Mouse (Mus musculus) lung, embryonic 16.5 days (tissue): ENCODE results near the gene Sestd1. TPM values are rescaled to one million over a fixed set of nuclear protein-coding genes. Genes with fewer than 3 reads are reported as not detected.

Experiments used
- ATAC-seq: fragments of 200-750 bp; cut with Nextera tagmentation; 2 replicates; pipeline ENCODE4 v1.8.0; 2017; ENCODE audit warnings: low read depth, mild to moderate bottlenecking, moderate library complexity
- H3K27ac ChIP-seq: fragments of 300-500 bp; sonication (generic); 2 replicates; pipeline ENCODE4 v1.5.1; 2014; ENCODE audit warnings: mild to moderate bottlenecking, control low read depth, low read length
- H3K27me3 ChIP-seq: fragments of 300-500 bp; sonication (generic); 2 replicates; pipeline ENCODE4 v1.6.1; 2014; ENCODE audit warnings: low read depth, low read length, mixed read lengths; ENCODE audit not compliant: control insufficient read depth, insufficient read depth
- H3K36me3 ChIP-seq: fragments of 300-500 bp; sonication (generic); 2 replicates; pipeline ENCODE4 v1.6.1; 2014; ENCODE audit warnings: low read length; ENCODE audit not compliant: control insufficient read depth, insufficient read depth
- H3K4me1 ChIP-seq: fragments of 300-500 bp; sonication (generic); replicated peaks from 2 replicates; pipeline ENCODE4 v1.6.1; 2014; ENCODE audit warnings: low read length, mixed read lengths; ENCODE audit not compliant: control insufficient read depth, insufficient read depth
- H3K4me2 ChIP-seq: fragments of 300-500 bp; sonication (generic); 2 replicates; pipeline ENCODE4 v1.6.1; 2014; ENCODE audit warnings: low read depth, low read length, control low read depth
- H3K4me3 ChIP-seq: fragments of 300-500 bp; sonication (generic); 2 replicates; pipeline ENCODE4 v1.5.1; 2014; ENCODE audit warnings: mild to moderate bottlenecking, low read length, control low read depth
- H3K9ac ChIP-seq: fragments of 300-500 bp; sonication (generic); 2 replicates; pipeline ENCODE4 v1.6.1; 2014; ENCODE audit warnings: low read length, control low read depth
- H3K9me3 ChIP-seq: fragments of 300-500 bp; sonication (generic); 2 replicates; pipeline ENCODE4 v1.6.1; 2016; ENCODE audit warnings: low read length; ENCODE audit not compliant: control insufficient read depth
- WGBS: fragments of 180-500 bp; shearing (Covaris S2); extraction: QIAGEN DNeasy Blood & Tissue Kit; methylation state at CpG from one replicate; pipeline ENCODE4 v1.1.7; 2014; 5-methylcytosine and 5-hydroxymethylcytosine counted together
- polyA plus RNA-seq: library from polyadenylated mRNA; unstranded; fragments of >200 nt; fragmentation: Nextera tagmentation; extraction: Ambion mirVana; gene quantifications from 2 replicates; pipeline ENCODE4 v1.2.1, GENCODE M21; 2015

Gene Sestd1
- polyA plus RNA-seq, 1 experiment from 2014 or later = 14.8 TPM

GRCm38 (mm10) chr2:77177472-77177871, 102.9 kb downstream of the Sestd1 start:
- H3K27ac ChIP-seq = no peak overlapping the region
- no peak overlapping the region for H3K4me2 ChIP-seq
- H3K4me1 ChIP-seq = peaks cover 14% of the 10 kb centered on the region
- no peaks in the 10 kb centered on the region for H3K36me3 ChIP-seq
- H3K9ac ChIP-seq = no peak overlapping the region
- no peaks in the 10 kb centered on the region; the same call in 1 of the 2 replicates for H3K9me3 ChIP-seq
- WGBS = 73% methylated on average over 2 of the region's 2 CpGs
- no peaks in the 10 kb centered on the region for H3K27me3 ChIP-seq
- no peak overlapping the region for H3K4me3 ChIP-seq
- ATAC-seq = no peak

DNA sequence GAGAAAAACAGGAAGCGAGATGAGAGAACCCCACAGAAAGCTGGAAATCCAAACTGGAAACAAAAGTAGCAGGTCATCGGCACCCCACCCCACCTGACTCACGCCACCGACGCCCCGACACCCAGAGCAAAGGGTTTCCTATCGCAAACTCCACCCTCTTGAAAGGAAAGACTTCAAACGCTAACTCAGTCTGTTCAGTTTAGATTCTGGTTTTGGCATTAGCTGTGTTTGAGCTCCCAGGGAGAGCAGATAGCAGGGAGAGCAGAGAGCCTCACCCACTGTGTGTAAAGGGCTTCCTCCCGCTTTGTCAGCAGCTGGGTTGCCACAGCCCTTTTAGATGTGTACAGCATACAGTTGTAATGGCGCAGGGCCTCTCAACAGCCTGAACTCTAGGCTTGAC, 104.0 kb downstream of the Sestd1 start:
- whole genome bisulfite sequencing = 23% methylated on average over 10 of the region's 10 CpGs
- no peak overlapping the region for H3K9ac ChIP-seq

GRCm38 (mm10) chr2:77175411-77175810, 105.0 kb downstream of the Sestd1 start:
- Histone ChIP-seq H3K4me1 (peaks cover 29% of the 10 kb centered on the region), H3K4me3 (no peak overlapping the region), H3K36me3 (no peaks in the 10 kb centered on the region), H3K27me3 (no peaks in the 10 kb centered on the region), H3K9me3 (no peaks in the 10 kb centered on the region; the same call in 1 of the 2 replicates), H3K4me2 (no peak overlapping the region), H3K27ac (no peak overlapping the region), H3K9ac (no peak overlapping the region)
- no peak for ATAC-seq
- 55% methylated on average over 7 of the region's 7 CpGs for WGBS

More for the DNA sequence above, 104.0 kb downstream of the Sestd1 start:
- Histone ChIP-seq H3K4me3 (no peak overlapping the region), H3K4me2 (peak overlapping the region; percentile 6; the same call in 1 of the 2 replicates), H3K27ac (no peak overlapping the region), H3K36me3 (no peaks in the 10 kb centered on the region), H3K27me3 (no peaks in the 10 kb centered on the region), H3K4me1 (peaks cover 21% of the 10 kb centered on the region), H3K9me3 (no peaks in the 10 kb centered on the region; the same call in 1 of the 2 replicates)
- peak; percentile 53 for ATAC-seq

DNA sequence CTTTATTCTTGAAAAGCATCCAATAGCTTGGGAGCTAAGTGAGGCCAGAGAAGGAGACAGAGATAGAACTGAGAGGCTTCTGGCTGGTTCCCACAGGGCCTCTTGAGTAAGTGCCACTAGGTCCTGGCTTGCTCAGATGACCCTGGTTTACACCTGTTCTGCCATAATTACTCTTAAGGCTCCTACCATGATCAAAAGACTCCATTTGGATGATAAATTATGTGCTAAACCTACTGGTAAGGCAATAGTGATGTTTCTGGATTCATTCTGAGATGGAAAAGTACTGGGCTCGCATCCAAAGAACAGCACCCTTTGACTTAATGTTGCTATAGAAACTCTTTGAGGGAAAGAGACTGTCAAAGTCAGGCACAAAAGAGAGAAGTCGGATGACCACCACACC, 106.1 kb downstream of the Sestd1 start:
- Histone ChIP-seq H3K4me2 (no peak overlapping the region), H3K9ac (no peak overlapping the region), H3K4me1 (peaks cover 34% of the 10 kb centered on the region), H3K27me3 (no peaks in the 10 kb centered on the region), H3K4me3 (no peak overlapping the region), H3K27ac (no peak overlapping the region), H3K36me3 (no peaks in the 10 kb centered on the region), H3K9me3 (no peaks in the 10 kb centered on the region)
- ATAC-seq = 0 out of 2 replicates have a peak, but pooled peaks have one; percentile 6
- WGBS = 44% methylated on average over 2 of the region's 2 CpGs

- no peak overlapping the region for H3K27ac ChIP-seq
- whole genome bisulfite sequencing = 79% methylated on average over 6 of the region's 6 CpGs
These were observed 106.6 kb downstream of the Sestd1 start for GRCm38 (mm10) chr2:77173821-77174220.

DNA sequence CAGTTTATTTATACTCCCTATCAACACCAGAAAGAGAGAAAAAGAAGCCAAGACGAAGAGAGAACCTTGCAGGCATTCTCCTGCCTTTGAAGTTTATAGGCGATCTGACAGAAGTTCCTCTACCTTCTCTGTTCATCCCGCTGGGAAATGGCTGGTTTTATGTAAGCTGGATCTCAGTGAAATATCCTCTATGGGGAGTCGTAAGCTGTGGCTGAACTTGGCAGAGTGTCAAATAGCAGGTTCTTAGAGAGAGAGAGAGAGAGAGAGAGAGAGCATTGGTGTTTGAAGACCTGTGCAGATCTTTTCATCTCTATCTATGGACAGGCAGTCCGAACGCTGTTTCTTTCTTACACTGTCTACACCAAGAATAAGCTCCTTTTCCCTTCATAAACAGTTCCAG, 107.0 kb downstream of the Sestd1 start:
- Histone ChIP-seq H3K9me3 (no peaks in the 10 kb centered on the region), H3K9ac (no peak overlapping the region), H3K36me3 (no peaks in the 10 kb centered on the region), H3K4me2 (no peak overlapping the region), H3K4me3 (no peak overlapping the region), H3K27me3 (no peaks in the 10 kb centered on the region), H3K4me1 (peaks cover 37% of the 10 kb centered on the region), H3K27ac (no peak overlapping the region)
- WGBS = 45% methylated on average over 6 of the region's 6 CpGs
- ATAC-seq = no peak

More at GRCm38 (mm10) chr2:77173821-77174220, 106.6 kb downstream of the Sestd1 start:
- Histone ChIP-seq H3K36me3 (no peaks in the 10 kb centered on the region), H3K4me2 (no peak overlapping the region), H3K4me3 (no peak overlapping the region), H3K4me1 (peaks cover 37% of the 10 kb centered on the region), H3K27me3 (no peaks in the 10 kb centered on the region), H3K9me3 (no peaks in the 10 kb centered on the region), H3K9ac (no peak overlapping the region)
- ATAC-seq = no peak

DNA sequence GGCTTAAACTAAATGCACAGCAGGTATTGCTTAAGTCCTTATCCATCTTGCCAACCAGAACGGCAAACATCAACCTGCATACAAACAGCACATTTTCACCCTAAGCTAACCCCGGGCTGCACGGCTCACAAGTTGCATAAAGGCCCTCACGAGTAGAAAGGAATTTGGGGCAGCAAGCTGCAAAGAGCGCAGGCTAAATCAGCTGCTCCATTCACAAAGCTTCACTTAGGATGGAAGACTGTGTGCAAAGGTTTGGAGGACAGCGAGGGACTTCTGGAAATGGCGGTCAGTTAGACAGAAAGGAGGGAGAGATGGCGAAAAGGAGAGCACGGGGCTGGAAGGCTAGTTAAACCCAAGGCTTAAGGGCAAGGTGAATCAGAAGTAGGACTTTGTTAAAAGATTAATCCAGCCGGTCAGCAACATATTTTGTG, 108.1 kb downstream of the Sestd1 start:
- 38% methylated on average over 10 of the region's 10 CpGs for whole genome bisulfite sequencing
- peaks cover 42% of the 10 kb centered on the region for H3K4me1 ChIP-seq
- no peaks in the 10 kb centered on the region for H3K36me3 ChIP-seq
- no peaks in the 10 kb centered on the region for H3K27me3 ChIP-seq
- H3K9ac ChIP-seq = peak overlapping the region; percentile 42
- H3K4me3 ChIP-seq = peak overlapping the region; percentile 35; the same call in 1 of the 2 replicates
- ATAC-seq = no peak
- H3K27ac ChIP-seq = peak overlapping the region; percentile 32
- H3K4me2 ChIP-seq = peak overlapping the region; percentile 86
- no peaks in the 10 kb centered on the region for H3K9me3 ChIP-seq

- Histone ChIP-seq H3K4me3 (peak overlapping the region; percentile 35), H3K4me1 (peaks cover 42% of the 10 kb centered on the region), H3K9ac (peak overlapping the region; percentile 42), H3K27ac (peak overlapping the region; percentile 32), H3K9me3 (no peaks in the 10 kb centered on the region), H3K27me3 (no peaks in the 10 kb centered on the region), H3K36me3 (no peaks in the 10 kb centered on the region), H3K4me2 (peak overlapping the region; percentile 86)
- WGBS = 7% methylated on average over 23 of the region's 23 CpGs
- peak; percentile 76 for ATAC-seq
These were observed 108.8 kb downstream of the Sestd1 start for GRCm38 (mm10) chr2:77171444-77172240.

DNA sequence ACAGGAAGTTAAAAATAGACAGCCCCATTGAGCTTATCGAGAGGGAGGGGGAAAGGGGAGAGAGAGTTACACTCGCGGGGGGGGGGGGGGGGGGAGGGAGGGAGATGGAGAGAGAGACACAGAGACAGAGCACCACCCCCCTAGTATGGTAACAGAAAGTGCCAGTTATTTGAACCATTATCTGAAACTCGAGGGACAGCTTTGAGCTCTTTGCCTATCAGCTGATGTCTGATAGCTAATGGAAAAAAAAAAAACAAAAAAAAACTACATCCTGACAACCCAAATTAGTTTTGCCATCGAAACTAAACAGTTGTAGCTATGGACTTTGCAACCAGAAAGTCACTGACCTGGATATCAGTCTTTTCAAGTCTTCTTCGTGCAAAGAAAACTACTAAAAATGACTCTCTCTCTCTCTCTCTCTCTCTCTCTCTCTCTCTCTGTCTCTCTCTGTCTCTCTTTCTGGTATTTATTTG, 109.7 kb downstream of the Sestd1 start, which contains the start of gene Ccdc141:
Gene Ccdc141 (minus strand): TSS at position 4 of the 473 bp plus-strand sequence.
- Histone ChIP-seq H3K27ac (peak within 1 kb of the TSS; percentile 94), H3K9ac (peak within 1 kb of the TSS; percentile 82), H3K4me1 (peaks cover 42% of the 10 kb centered on the region), H3K4me3 (peak within 1 kb of the TSS; percentile 68), H3K4me2 (peak within 1 kb of the TSS; percentile 86), H3K27me3 (no peaks in the 10 kb centered on the region), H3K9me3 (no peaks in the 10 kb centered on the region), H3K36me3 (no peaks in the 10 kb centered on the region)
- no peak for ATAC-seq
- 4% methylated on average over 4 of the region's 6 CpGs for WGBS
